Mouse (Mus musculus) neural tube, embryonic 10.5 days (tissue): Measurements from ENCODE around the gene Micu1.

Experiments
- DNase-seq: peaks from one replicate; pipeline ENCODE4 v3.0.0-alpha.2; 2017; ENCODE audit warnings: low spot score; ENCODE audit errors: extremely low spot score

Gene Micu1

GRCm38 (mm10) chr10:59720017-59720416, 17.7 kb downstream of the Micu1 start:
- DNase-seq = no peak

DNA sequence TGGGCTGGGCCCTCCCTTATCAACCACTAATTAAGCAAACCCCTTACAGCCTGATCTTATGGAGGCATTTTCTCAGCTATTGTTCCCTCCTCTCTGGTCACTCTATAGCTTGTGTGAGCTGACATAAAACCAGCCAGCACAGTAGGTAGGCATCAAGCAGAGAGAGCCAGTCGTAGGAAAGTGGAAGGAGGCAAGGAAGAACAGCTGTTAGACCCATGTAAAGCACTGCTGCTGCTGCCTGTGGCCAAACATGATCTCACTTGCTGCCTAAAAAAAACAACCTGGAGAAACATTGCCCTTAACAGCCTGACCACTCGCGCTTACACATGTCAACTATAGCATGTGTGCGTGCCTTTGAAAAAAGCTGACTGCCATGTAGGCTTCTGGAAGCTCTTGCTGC, 19.3 kb downstream of the Micu1 start:
- no peak for DNase-seq

DNA sequence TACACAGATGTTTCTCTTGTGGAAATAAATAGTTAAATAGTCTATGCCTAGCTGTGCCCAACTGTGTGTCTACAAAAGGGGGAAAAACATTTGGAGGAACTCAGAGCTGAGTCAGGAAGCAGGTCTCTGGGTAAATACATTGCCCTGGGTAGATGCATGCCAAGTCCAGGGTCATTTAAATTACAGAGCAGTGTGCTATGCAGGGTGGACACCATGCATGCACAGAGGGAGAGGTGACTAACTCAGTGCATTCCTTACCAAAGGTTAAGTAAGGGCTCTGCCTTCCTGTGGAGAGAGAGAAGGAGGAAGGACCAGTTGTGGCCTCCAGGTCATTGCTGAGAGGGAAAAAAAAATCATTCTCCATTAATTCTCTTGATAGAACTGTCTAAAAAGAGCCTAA, 22.4 kb downstream of the Micu1 start:
- DNase-seq = no peak

GRCm38 (mm10) chr10:59727251-59727650, 25.0 kb downstream of the Micu1 start:
- DNase-seq = no peak

GRCm38 (mm10) chr10:59729261-59729660, 27.0 kb downstream of the Micu1 start:
- no peak for DNase-seq

DNA sequence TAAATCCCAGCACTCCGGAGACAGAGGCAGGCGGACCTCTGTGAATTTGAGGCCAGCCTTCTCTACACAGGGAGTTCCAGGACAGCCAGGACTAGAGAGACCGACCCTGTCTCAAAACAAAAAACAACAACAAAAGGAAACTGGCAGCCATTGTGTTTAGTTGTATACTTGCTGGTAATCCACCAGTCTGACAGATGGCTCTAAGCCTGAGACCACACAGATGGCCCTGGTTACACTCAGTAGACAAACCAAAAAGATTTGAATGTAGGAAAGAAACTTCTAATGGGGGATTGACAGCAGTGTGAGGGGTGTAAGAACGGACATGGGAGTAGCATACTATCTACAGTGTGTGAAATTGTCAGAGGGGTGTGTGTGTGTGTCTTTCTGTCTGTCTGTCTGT, 27.6 kb downstream of the Micu1 start:
- DNase-seq = no peak

GRCm38 (mm10) chr10:59736027-59736598, 33.8 kb downstream of the Micu1 start:
- DNase-seq = no peak

GRCm38 (mm10) chr10:59741448-59741847, 39.2 kb downstream of the Micu1 start:
- DNase-seq = no peak

DNA sequence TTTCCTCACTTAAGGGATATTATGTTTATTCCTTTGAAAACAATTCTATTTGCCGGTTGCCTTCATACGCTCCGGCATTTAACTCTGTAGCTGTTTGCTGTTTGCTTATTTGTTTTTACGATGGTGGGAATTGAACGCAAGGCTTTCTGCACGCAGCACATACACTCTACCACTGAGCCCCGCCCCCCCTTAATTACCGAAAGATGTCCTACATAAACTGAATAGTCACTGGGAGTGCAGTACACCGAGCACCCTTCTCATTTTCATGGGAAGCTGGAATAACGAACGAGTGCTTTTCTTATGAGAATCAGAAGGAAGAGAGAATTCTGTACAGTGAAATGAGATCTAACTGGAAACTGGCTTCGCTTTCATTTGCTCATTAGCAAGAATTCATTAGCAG, 41.1 kb downstream of the Micu1 start:
- DNase-seq = no peak

DNA sequence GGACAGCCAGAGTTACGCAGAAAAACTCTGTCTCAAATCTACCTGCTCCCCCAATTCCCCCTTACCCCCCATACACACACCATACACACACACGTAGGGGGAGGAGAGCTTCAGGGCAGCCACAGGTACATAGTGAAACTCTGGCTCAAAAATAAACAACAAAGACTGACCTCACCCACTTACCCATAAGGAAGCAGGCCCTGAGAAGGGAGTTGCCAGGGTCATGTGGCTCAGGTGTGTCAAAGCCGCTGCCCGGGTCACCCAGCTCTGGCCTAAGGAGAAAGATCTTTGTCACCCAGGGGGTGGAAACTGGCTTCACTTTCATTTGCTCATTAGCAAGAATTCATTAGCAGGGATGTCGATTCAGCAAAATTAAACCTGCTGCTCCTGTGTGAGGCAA, 41.7 kb downstream of the Micu1 start:
- DNase-seq = no peak

GRCm38 (mm10) chr10:59747334-59747733, 45.1 kb downstream of the Micu1 start:
- DNase-seq = no peak

DNA sequence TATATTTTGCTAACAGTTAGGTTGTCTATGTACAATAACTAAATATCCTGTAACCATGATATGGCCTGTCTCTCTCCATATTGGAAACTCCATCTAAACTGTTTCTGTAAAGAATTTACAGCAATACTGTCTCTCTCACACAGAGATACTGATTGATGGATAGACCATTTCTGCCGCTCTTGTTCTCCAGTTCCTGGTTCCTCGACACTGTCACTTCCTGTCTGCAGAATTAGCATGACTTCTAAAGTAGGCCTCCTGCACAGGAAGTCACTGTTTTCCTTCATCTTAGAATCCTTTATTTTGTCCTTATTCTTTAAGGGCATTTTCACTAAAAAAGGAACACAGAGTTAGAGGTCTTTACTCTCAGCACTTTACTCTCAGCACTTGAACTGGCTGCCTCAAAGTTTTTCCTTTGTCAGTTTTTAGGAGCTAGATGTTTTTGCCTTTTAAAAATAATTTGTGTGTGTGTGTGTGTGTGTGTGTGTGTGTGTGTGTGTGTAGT, 46.5 kb downstream of the Micu1 start:
- DNase-seq = no peak

DNA sequence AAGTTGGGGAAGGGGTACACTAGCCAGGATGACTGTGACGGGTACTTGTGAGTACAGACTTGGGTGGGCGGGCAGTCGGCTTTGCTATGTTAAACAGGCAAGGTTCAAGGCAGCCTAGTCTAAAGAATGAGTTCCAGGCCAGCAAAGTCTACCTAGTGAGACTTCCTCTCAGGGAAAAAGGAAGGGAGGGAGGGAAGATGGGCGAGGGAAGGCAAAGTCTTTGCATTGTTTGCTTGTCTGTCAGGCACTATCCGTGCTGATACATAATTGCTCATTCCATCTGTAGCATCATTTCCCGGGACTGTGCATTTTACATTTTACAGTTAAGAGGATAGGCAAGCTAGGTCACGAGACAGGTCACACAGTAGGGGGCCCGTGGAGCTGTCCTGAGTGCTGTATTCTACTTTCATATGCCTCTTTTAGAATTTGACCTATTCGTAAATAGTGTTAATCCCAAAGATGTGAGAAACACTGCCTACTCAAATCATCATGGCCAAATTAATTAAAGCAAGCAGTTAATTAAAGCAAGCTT, 51.3 kb downstream of the Micu1 start:
- DNase-seq = no peak

- DNase-seq = no peak
These were observed 51.8 kb downstream of the Micu1 start for GRCm38 (mm10) chr10:59754104-59754503.

DNA sequence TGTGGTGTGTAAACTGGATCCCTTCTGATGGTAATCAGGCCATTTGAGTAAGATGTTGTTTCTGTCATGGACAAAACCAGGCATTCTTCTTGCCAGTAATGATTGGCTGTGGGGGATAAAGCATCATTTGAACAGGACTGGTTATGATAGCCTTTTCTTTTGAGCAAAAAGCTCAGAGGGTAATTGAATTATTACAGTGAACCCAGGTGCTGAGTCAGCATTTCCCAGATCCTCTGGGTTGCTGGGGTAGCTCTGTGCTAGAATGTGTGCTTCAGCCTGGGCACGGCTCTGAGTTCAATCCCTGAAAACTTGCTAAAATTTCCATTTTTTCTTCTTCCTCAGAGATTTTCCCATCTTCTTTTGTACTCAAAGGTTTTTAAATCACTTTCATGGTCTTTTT, 52.6 kb downstream of the Micu1 start:
- DNase-seq = no peak

GRCm38 (mm10) chr10:59755681-59756080, 53.4 kb downstream of the Micu1 start:
- DNase-seq = no peak

GRCm38 (mm10) chr10:59756090-59756489, 53.8 kb downstream of the Micu1 start:
- DNase-seq = no peak

GRCm38 (mm10) chr10:59756570-59756969, 54.3 kb downstream of the Micu1 start:
- no peak for DNase-seq

GRCm38 (mm10) chr10:59764781-59765180, 62.5 kb downstream of the Micu1 start:
- no peak for DNase-seq

- DNase-seq = no peak
These were observed 66.2 kb downstream of the Micu1 start for GRCm38 (mm10) chr10:59768369-59769079.

GRCm38 (mm10) chr10:59771375-59772048, 69.2 kb downstream of the Micu1 start:
- no peak for DNase-seq

GRCm38 (mm10) chr10:59772049-59772397, 69.7 kb downstream of the Micu1 start:
- DNase-seq = no peak
